Mouse (Mus musculus) G1E (cell line): ENCODE measurements around the gene Hsd11b1. TPM values are rescaled to one million over a fixed set of nuclear protein-coding genes. Genes with fewer than 3 reads are reported as not detected.

Experiments
- ATAC-seq: 2 replicates; pipeline ENCODE4 v1.8.0; 2016; ENCODE audit warnings: mild to moderate bottlenecking; ENCODE audit not compliant: insufficient number of reproducible peaks, poor library complexity, low FRiP score, severe bottlenecking; ENCODE audit errors: extremely low read depth
- DNase-seq: peaks from one replicate; pipeline ENCODE4 v3.0.0; 2012; ENCODE audit warnings: low spot score
- H3K27me3 ChIP-seq: 2 replicates; pipeline ENCODE4 v1.6.1; 2012; ENCODE audit warnings: mild to moderate bottlenecking, low read length, inconsistent platforms; ENCODE audit not compliant: insufficient read depth
- H3K36me3 ChIP-seq: replicated peaks from 2 replicates; pipeline ENCODE3; 2012; ENCODE audit warnings: mild to moderate bottlenecking, inconsistent platforms
- H3K4me1 ChIP-seq: 2 replicates; pipeline ENCODE4 v1.6.1; 2012; ENCODE audit warnings: low read depth, low read length, inconsistent platforms, mixed read lengths; ENCODE audit not compliant: insufficient read depth
- H3K4me3 ChIP-seq: 2 replicates; pipeline ENCODE4 v1.5.1; 2012; ENCODE audit warnings: low read depth, mild to moderate bottlenecking, inconsistent platforms, low read length, moderate library complexity, mixed read lengths
- H3K9me3 ChIP-seq: replicated peaks from 2 replicates; pipeline ENCODE4 v1.6.1; 2012; ENCODE audit warnings: inconsistent platforms
- CTCF ChIP-seq: IDR thresholded peaks from 2 replicates; pipeline ENCODE4 v1.5.1; 2012; ENCODE audit warnings: low read depth, low read length, inconsistent platforms, mixed read lengths
- GATA1 ChIP-seq: IDR thresholded peaks from 2 replicates; pipeline ENCODE4 v1.6.1; 2012; ENCODE audit warnings: borderline replicate concordance, low read length, inconsistent platforms, mixed read lengths
- GATA2 ChIP-seq: IDR thresholded peaks from 2 replicates; pipeline ENCODE4 v1.6.1; 2012; ENCODE audit warnings: low read depth, low read length, inconsistent platforms, borderline replicate concordance
- POLR2AphosphoS5 ChIP-seq: IDR thresholded peaks from 2 replicates; pipeline ENCODE4 v1.6.1; 2012; ENCODE audit warnings: low read depth, low read length, inconsistent platforms; ENCODE audit not compliant: insufficient replicate concordance
- TAL1 ChIP-seq: conservative IDR thresholded peaks from 2 replicates; pipeline ENCODE4 v1.6.1; 2012; ENCODE audit warnings: low read depth, low read length, inconsistent platforms, mixed read lengths
- polyA plus RNA-seq: library from polyadenylated mRNA; stranded (reverse); fragments of >175 nt; gene quantifications from 2 replicates; pipeline ENCODE4 v1.2.3, GENCODE M21; 2012
- total RNA-seq, 2 experiments: library from RNA; stranded (forward) in 1 of 2; stranded (reverse) in 1 of 2; fragments of 200-1000 nt in 1 of 2; fragments of >200 nt in 1 of 2; fragmentation: Nextera tagmentation in 1 of 2; gene quantifications; 2 replicates each; pipeline ENCODE4 v1.2.3; 2014 to 2017

Gene Hsd11b1
- total and polyA plus RNA-seq, 3 experiments = 0.27 TPM; not detected in 2

DNA sequence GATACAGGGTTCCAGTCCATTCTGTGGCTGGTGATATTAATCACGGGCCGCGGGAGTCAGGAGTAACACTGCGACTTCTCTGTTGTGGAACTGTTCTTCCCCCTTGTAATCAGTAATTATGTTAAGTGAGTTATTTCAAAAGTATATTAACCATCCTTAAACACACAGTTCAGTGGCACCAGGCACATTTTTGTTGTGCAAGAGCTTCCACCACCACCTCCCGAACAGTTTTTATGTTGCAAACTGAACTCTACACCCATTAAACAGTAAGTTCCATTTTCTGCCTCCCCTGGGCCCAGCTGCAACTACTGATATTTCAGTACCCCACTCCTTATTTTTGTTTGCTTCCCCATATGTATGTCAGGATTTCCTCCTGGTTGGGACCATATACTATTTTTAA lies 34.3 kb downstream of the Hsd11b1 start:
- H3K9me3 ChIP-seq = no peaks in the 10 kb centered on the region
- H3K4me1 ChIP-seq = 0 out of 2 replicates have a peak, but pooled peaks cover 5% of the 10 kb centered on the region
- H3K36me3 ChIP-seq = no peaks in the 10 kb centered on the region
- no peak for TF ChIP-seq POLR2AphosphoS5
- no peak for TF ChIP-seq GATA1
- no peak for TF ChIP-seq TAL1
- no peak for TF ChIP-seq CTCF
- no peak for TF ChIP-seq GATA2
- ATAC-seq (no peak), DNase-seq (no peak)
- 0 out of 2 replicates have a peak, but pooled peaks cover 4% of the 10 kb centered on the region for H3K27me3 ChIP-seq
- H3K4me3 ChIP-seq = no peak overlapping the region

- Histone ChIP-seq H3K36me3 (no peaks in the 10 kb centered on the region), H3K4me3 (no peak overlapping the region)
These were observed 36.3 kb downstream of the Hsd11b1 start for GRCm38 (mm10) chr1:193227537-193227936.

DNA sequence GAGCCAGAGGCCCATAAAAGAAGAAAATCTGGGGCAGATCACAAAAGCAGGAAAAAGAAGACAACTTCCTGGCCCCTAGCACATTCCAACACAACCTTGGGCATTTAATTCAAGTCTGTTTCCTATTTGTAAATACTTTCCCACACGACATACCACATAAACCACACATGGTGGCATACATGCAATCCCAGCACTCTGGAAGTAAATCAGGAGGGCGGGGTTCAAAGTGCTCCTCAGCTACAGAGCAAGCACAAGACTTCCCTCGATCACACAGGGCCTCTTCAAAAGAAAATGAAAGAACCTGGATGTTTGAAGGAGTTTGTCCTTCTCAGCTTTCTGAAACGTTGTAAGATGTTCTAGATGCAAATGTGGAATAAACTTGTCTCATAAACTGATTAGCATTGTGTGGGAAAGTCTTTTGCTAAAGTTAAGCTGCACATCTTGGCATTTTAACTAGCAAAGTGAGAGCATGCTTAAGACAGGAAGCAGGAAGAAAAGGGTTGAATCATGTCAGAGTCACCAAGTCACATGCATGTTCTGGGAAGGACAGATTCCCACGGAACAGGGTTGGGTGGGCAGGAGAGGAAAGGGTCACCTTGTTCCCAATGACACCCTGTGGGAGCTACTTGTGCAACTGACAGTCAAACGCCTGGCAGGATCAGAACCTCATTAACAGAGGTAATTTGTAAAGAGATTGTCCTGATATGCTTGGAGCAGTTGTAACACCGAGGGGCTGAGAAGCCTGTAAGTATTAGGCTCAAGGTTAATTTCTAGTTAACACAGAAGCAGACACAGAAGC lies 37.0 kb downstream of the Hsd11b1 start:
- no peak for ATAC-seq
- no peak for DNase-seq
- no peak for TF ChIP-seq GATA2
- TF ChIP-seq TAL1 = no peak
- no peak for TF ChIP-seq POLR2AphosphoS5
- no peak for TF ChIP-seq GATA1
- no peak for TF ChIP-seq CTCF
- H3K27me3 ChIP-seq = 0 out of 2 replicates have a peak, but pooled peaks cover 6% of the 10 kb centered on the region
- H3K9me3 ChIP-seq = no peaks in the 10 kb centered on the region
- no peak overlapping the region for H3K4me3 ChIP-seq
- H3K4me1 ChIP-seq = 0 out of 2 replicates have a peak, but pooled peaks cover 5% of the 10 kb centered on the region
- H3K36me3 ChIP-seq = no peaks in the 10 kb centered on the region

More at GRCm38 (mm10) chr1:193227537-193227936, 36.3 kb downstream of the Hsd11b1 start:
- TF ChIP-seq GATA1 (no peak), CTCF (no peak)
- 0 out of 2 replicates have a peak, but pooled peaks cover 5% of the 10 kb centered on the region for H3K4me1 ChIP-seq
- 0 out of 2 replicates have a peak, but pooled peaks cover 6% of the 10 kb centered on the region for H3K27me3 ChIP-seq
- DNase-seq = no peak
- no peaks in the 10 kb centered on the region for H3K9me3 ChIP-seq
- no peak for ATAC-seq

- 0 out of 2 replicates have a peak, but pooled peaks cover 3% of the 10 kb centered on the region for H3K4me1 ChIP-seq
- no peak for ATAC-seq
- no peak for DNase-seq
- TF ChIP-seq GATA1 (no peak), CTCF (no peak), GATA2 (no peak), POLR2AphosphoS5 (no peak), TAL1 (no peak)
- H3K36me3 ChIP-seq = no peaks in the 10 kb centered on the region
- 0 out of 2 replicates have a peak, but pooled peaks cover 2% of the 10 kb centered on the region for H3K27me3 ChIP-seq
- H3K9me3 ChIP-seq = no peaks in the 10 kb centered on the region
- H3K4me3 ChIP-seq = no peak overlapping the region
These were observed 37.8 kb downstream of the Hsd11b1 start for GRCm38 (mm10) chr1:193226114-193226513.

- no peak overlapping the region for H3K4me3 ChIP-seq
- DNase-seq = no peak
- H3K27me3 ChIP-seq = 0 out of 2 replicates have a peak, but pooled peaks cover 2% of the 10 kb centered on the region
- ATAC-seq = no peak
- H3K9me3 ChIP-seq = no peaks in the 10 kb centered on the region
- TF ChIP-seq GATA2 (no peak), CTCF (no peak), POLR2AphosphoS5 (no peak), GATA1 (no peak), TAL1 (no peak)
- no peaks in the 10 kb centered on the region for H3K36me3 ChIP-seq
- no peaks in the 10 kb centered on the region for H3K4me1 ChIP-seq
These were observed 38.3 kb downstream of the Hsd11b1 start for GRCm38 (mm10) chr1:193225531-193225930.

GRCm38 (mm10) chr1:193220408-193220807 lies 43.5 kb downstream of the Hsd11b1 start:
- Histone ChIP-seq H3K4me1 (no peaks in the 10 kb centered on the region), H3K36me3 (no peaks in the 10 kb centered on the region), H3K27me3 (0 out of 2 replicates have a peak, but pooled peaks cover 2% of the 10 kb centered on the region), H3K4me3 (no peak overlapping the region), H3K9me3 (no peaks in the 10 kb centered on the region)
- TF ChIP-seq POLR2AphosphoS5 (no peak), CTCF (no peak), GATA2 (no peak), TAL1 (no peak), GATA1 (no peak)
- DNase-seq (no peak), ATAC-seq (no peak)
